Mouse (Mus musculus): ENCODE data around the gene Prkg1. TPM values are rescaled to one million over a fixed set of nuclear protein-coding genes. Genes with fewer than 3 reads are reported as not detected.

The Prkg1 gene
- polyA plus RNA-seq, 1 experiment from 2014 or later, result 7.1 TPM

DNA sequence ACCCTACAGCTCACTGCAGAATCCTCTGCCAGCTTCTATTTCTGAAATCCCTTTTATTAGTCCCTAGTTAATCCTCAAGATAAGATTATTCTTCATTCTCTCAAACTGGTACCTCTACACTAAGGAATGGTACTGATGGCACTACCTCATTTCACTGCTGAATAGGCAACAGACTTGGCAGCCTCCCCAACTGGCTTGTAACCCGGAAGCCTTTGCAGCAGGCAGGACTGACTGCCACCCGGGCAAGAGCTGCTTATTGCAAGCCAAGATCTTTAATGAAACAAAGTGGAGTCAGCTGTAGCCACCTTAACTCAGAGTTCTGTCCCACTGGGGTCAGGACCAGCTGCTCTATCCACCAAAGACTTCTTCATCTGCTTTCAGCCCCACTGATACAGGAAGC is 117.3 kb downstream of the Prkg1 start:
- Histone ChIP-seq H3K4me3 (ENCODE audit: low read depth, low read length) (no peak overlapping the region), H3K4me1 (ENCODE audit: control insufficient read depth, insufficient read depth, low read length) (no peaks in the 10 kb centered on the region; the same call in 1 of the 2 replicates), H3K9me3 (replicated peaks; ENCODE audit: control insufficient read depth, low read length) (no peaks in the 10 kb centered on the region), H3K36me3 (replicated peaks; ENCODE audit: control insufficient read depth, insufficient read depth, low read depth, low read length) (no peaks in the 10 kb centered on the region), H3K27me3 (ENCODE audit: control insufficient read depth, insufficient read depth, low read length) (no peaks in the 10 kb centered on the region), H3K9ac (replicated peaks; ENCODE audit: low read length) (no peak overlapping the region), H3K27ac (replicated peaks; ENCODE audit: low read depth, low read length) (no peak overlapping the region), H3K4me2 (ENCODE audit: low read depth, low read length) (no peak overlapping the region)
- ATAC-seq (replicated peaks; ENCODE audit: insufficient number of reproducible peaks, low FRiP score, low TSS enrichment, low read depth), result no peak
- no peak for DNase-seq (ENCODE audit: low spot score)
- WGBS, result 75% methylated on average over 2 of the region's 2 CpGs

- no peak overlapping the region for H3K4me2 ChIP-seq (ENCODE audit: low read depth, low read length)
- H3K27me3 ChIP-seq (ENCODE audit: control insufficient read depth, insufficient read depth, low read length), result no peaks in the 10 kb centered on the region
- H3K36me3 ChIP-seq (replicated peaks; ENCODE audit: control insufficient read depth, insufficient read depth, low read depth, low read length), result no peaks in the 10 kb centered on the region
- no peak for ATAC-seq (replicated peaks; ENCODE audit: insufficient number of reproducible peaks, low FRiP score, low TSS enrichment, low read depth)
- no peak overlapping the region for H3K4me3 ChIP-seq (ENCODE audit: low read depth, low read length)
- H3K9ac ChIP-seq (replicated peaks; ENCODE audit: low read length), result no peak overlapping the region
- H3K9me3 ChIP-seq (replicated peaks; ENCODE audit: control insufficient read depth, low read length), result no peaks in the 10 kb centered on the region
- DNase-seq (ENCODE audit: low spot score), result no peak
- 52% methylated on average over 8 of the region's 8 CpGs for WGBS
- no peak overlapping the region for H3K27ac ChIP-seq (replicated peaks; ENCODE audit: low read depth, low read length)
- H3K4me1 ChIP-seq (ENCODE audit: control insufficient read depth, insufficient read depth, low read length), result no peaks in the 10 kb centered on the region
These were observed 133.6 kb downstream of the Prkg1 start for GRCm38 (mm10) chr19:31630899-31631869.

DNA sequence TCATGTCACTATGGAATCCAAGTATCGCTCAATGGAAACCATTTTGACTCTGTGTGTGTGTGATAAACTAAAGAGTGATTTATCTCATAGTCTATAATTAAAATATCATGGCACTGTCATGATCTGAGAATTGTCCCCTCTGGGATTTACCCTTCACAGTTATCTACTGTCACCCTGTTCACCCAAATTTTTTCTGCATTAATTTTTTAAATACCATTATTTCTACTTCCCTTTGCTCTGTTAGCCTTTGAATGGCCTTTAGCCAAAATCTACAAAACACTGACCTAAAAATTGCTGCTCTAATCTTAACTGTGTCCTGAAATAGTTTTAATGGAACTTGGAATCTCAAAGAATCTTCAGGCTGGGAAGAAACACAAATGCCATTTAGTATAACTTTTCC is 143.1 kb downstream of the Prkg1 start:
- no peak for DNase-seq (ENCODE audit: low spot score)
- H3K9ac ChIP-seq (replicated peaks; ENCODE audit: low read length), result no peak overlapping the region
- H3K27ac ChIP-seq (replicated peaks; ENCODE audit: low read depth, low read length), result no peak overlapping the region
- no peaks in the 10 kb centered on the region for H3K4me1 ChIP-seq (ENCODE audit: control insufficient read depth, insufficient read depth, low read length)
- no peaks in the 10 kb centered on the region for H3K27me3 ChIP-seq (ENCODE audit: control insufficient read depth, insufficient read depth, low read length)
- H3K4me3 ChIP-seq (ENCODE audit: low read depth, low read length), result no peak overlapping the region
- ATAC-seq (replicated peaks; ENCODE audit: insufficient number of reproducible peaks, low FRiP score, low TSS enrichment, low read depth), result no peak
- no peak overlapping the region for H3K4me2 ChIP-seq (ENCODE audit: low read depth, low read length)
- no peaks in the 10 kb centered on the region for H3K36me3 ChIP-seq (replicated peaks; ENCODE audit: control insufficient read depth, insufficient read depth, low read depth, low read length)
- no peaks in the 10 kb centered on the region for H3K9me3 ChIP-seq (replicated peaks; ENCODE audit: control insufficient read depth, low read length)
- WGBS, result 100% methylated on average over 1 of the region's 1 CpGs

GRCm38 (mm10) chr19:31616830-31617229 is 148.0 kb downstream of the Prkg1 start:
- Histone ChIP-seq H3K4me3 (ENCODE audit: low read depth, low read length) (no peak overlapping the region), H3K9ac (replicated peaks; ENCODE audit: low read length) (no peak overlapping the region), H3K27ac (replicated peaks; ENCODE audit: low read depth, low read length) (no peak overlapping the region), H3K36me3 (replicated peaks; ENCODE audit: control insufficient read depth, insufficient read depth, low read depth, low read length) (no peaks in the 10 kb centered on the region), H3K27me3 (ENCODE audit: control insufficient read depth, insufficient read depth, low read length) (no peaks in the 10 kb centered on the region), H3K4me1 (ENCODE audit: control insufficient read depth, insufficient read depth, low read length) (no peaks in the 10 kb centered on the region), H3K4me2 (ENCODE audit: low read depth, low read length) (no peak overlapping the region), H3K9me3 (replicated peaks; ENCODE audit: control insufficient read depth, low read length) (no peaks in the 10 kb centered on the region)
- WGBS, result 73% methylated on average over 4 of the region's 4 CpGs
- ATAC-seq (replicated peaks; ENCODE audit: insufficient number of reproducible peaks, low FRiP score, low TSS enrichment, low read depth), result no peak
- no peak for DNase-seq (ENCODE audit: low spot score)

- Histone ChIP-seq H3K9me3 (replicated peaks; ENCODE audit: control insufficient read depth, low read length) (no peaks in the 10 kb centered on the region), H3K4me1 (ENCODE audit: control insufficient read depth, insufficient read depth, low read length) (no peaks in the 10 kb centered on the region), H3K4me3 (ENCODE audit: low read depth, low read length) (no peak overlapping the region), H3K27me3 (ENCODE audit: control insufficient read depth, insufficient read depth, low read length) (no peaks in the 10 kb centered on the region), H3K36me3 (replicated peaks; ENCODE audit: control insufficient read depth, insufficient read depth, low read depth, low read length) (no peaks in the 10 kb centered on the region), H3K27ac (replicated peaks; ENCODE audit: low read depth, low read length) (no peak overlapping the region), H3K9ac (replicated peaks; ENCODE audit: low read length) (no peak overlapping the region), H3K4me2 (ENCODE audit: low read depth, low read length) (no peak overlapping the region)
- DNase-seq (ENCODE audit: low spot score) (no peak), ATAC-seq (replicated peaks; ENCODE audit: insufficient number of reproducible peaks, low FRiP score, low TSS enrichment, low read depth) (no peak)
- 56% methylated on average over 4 of the region's 4 CpGs for WGBS
These were observed 148.7 kb downstream of the Prkg1 start for GRCm38 (mm10) chr19:31616159-31616558.

DNA sequence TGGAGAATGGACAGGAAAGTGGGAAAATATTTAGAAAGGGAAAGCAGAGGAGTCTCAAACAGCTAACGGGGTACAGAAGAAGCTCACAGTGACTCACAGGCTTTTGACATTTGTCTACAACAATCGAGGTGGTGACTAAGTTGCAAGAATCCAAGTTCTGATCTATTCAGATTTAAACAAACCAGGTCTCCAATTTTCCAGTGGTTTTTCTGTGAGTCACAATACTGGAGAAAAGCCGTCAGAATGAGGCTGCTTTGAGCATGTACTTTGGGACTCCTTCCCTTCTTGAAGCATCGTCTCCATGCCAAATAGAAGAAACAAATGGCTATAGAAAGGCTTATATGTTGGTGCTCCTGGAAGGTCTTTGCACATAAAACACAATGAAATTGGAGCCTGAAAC is 151.7 kb downstream of the Prkg1 start:
- H3K36me3 ChIP-seq (replicated peaks; ENCODE audit: control insufficient read depth, insufficient read depth, low read depth, low read length), result no peaks in the 10 kb centered on the region
- no peaks in the 10 kb centered on the region for H3K27me3 ChIP-seq (ENCODE audit: control insufficient read depth, insufficient read depth, low read length)
- ATAC-seq (replicated peaks; ENCODE audit: insufficient number of reproducible peaks, low FRiP score, low TSS enrichment, low read depth) (no peak), DNase-seq (ENCODE audit: low spot score) (no peak)
- 79% methylated on average over 4 of the region's 4 CpGs for WGBS
- H3K27ac ChIP-seq (replicated peaks; ENCODE audit: low read depth, low read length), result no peak overlapping the region
- H3K9me3 ChIP-seq (replicated peaks; ENCODE audit: control insufficient read depth, low read length), result no peaks in the 10 kb centered on the region
- no peak overlapping the region for H3K9ac ChIP-seq (replicated peaks; ENCODE audit: low read length)
- no peak overlapping the region for H3K4me2 ChIP-seq (ENCODE audit: low read depth, low read length)
- H3K4me1 ChIP-seq (ENCODE audit: control insufficient read depth, insufficient read depth, low read length), result no peaks in the 10 kb centered on the region
- H3K4me3 ChIP-seq (ENCODE audit: low read depth, low read length), result no peak overlapping the region

DNA sequence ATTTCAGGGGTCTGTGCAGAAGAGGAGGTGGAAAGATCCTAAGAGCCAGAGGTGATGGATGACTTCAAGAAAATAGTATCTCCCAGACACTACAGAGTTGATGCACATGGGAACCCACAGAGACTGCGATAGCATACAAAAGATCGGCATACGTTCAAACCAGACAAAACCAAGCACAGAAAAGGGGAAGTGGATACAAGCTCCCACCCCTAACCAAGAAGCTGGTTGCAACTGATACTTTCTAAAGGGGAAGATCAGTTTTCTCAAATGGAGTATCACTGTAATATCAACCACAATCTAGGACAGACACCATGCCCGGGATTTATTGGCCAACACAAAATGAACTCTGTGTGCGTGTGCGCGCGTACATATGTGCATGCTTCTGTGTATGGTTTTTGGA is 162.3 kb downstream of the Prkg1 start:
- Histone ChIP-seq H3K4me2 (ENCODE audit: low read depth, low read length) (no peak overlapping the region), H3K27me3 (ENCODE audit: control insufficient read depth, insufficient read depth, low read length) (no peaks in the 10 kb centered on the region), H3K36me3 (replicated peaks; ENCODE audit: control insufficient read depth, insufficient read depth, low read depth, low read length) (no peaks in the 10 kb centered on the region), H3K4me1 (ENCODE audit: control insufficient read depth, insufficient read depth, low read length) (no peaks in the 10 kb centered on the region), H3K9me3 (replicated peaks; ENCODE audit: control insufficient read depth, low read length) (no peaks in the 10 kb centered on the region), H3K27ac (replicated peaks; ENCODE audit: low read depth, low read length) (no peak overlapping the region), H3K4me3 (ENCODE audit: low read depth, low read length) (no peak overlapping the region), H3K9ac (replicated peaks; ENCODE audit: low read length) (no peak overlapping the region)
- ATAC-seq (replicated peaks; ENCODE audit: insufficient number of reproducible peaks, low FRiP score, low TSS enrichment, low read depth) (no peak), DNase-seq (ENCODE audit: low spot score) (no peak)
- 95% methylated on average over 8 of the region's 8 CpGs for WGBS

GRCm38 (mm10) chr19:31594011-31594410 is 170.8 kb downstream of the Prkg1 start:
- no peak overlapping the region for H3K27ac ChIP-seq (replicated peaks; ENCODE audit: low read depth, low read length)
- H3K4me2 ChIP-seq (ENCODE audit: low read depth, low read length), result no peak overlapping the region
- H3K9me3 ChIP-seq (replicated peaks; ENCODE audit: control insufficient read depth, low read length), result no peaks in the 10 kb centered on the region
- DNase-seq (ENCODE audit: low spot score) (no peak), ATAC-seq (replicated peaks; ENCODE audit: insufficient number of reproducible peaks, low FRiP score, low TSS enrichment, low read depth) (no peak)
- H3K4me3 ChIP-seq (ENCODE audit: low read depth, low read length), result no peak overlapping the region
- 67% methylated on average over 1 of the region's 1 CpGs for WGBS
- no peaks in the 10 kb centered on the region for H3K36me3 ChIP-seq (replicated peaks; ENCODE audit: control insufficient read depth, insufficient read depth, low read depth, low read length)
- no peaks in the 10 kb centered on the region for H3K4me1 ChIP-seq (ENCODE audit: control insufficient read depth, insufficient read depth, low read length)
- no peak overlapping the region for H3K9ac ChIP-seq (replicated peaks; ENCODE audit: low read length)
- H3K27me3 ChIP-seq (ENCODE audit: control insufficient read depth, insufficient read depth, low read length), result no peaks in the 10 kb centered on the region
